Mouse (Mus musculus): ENCODE results near the gene Crip1. TPM values are rescaled to one million over a fixed set of nuclear protein-coding genes. Genes with fewer than 3 reads are reported as not detected.
A peak's percentile ranks its signal among the peaks of the same experiment; 100 is the strongest.

The Crip1 gene
- polyA plus RNA-seq, 1 experiment, result 127 TPM

DNA sequence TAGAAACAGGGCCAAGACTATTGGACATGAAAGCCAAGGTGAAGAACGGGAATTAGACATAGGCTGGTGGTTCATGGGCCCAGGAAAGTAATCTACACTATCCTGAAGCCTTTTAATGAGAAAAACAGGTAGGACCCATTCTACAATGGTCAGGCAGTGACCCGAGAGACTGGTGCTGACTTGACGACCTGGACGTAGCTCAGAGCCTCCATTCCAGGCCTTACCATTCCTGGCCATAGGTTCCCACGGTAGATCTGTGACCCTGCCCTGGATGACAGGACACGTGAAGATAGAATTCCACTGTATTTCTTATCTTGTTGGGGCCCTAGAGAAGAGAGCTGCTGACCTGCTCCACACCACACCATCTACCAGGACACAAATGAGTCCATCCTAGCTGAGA, 7.8 kb upstream of the Crip1 start:
- H3K27ac ChIP-seq (replicated peaks; ENCODE audit: low read depth, low read length), result no peak overlapping the region
- peaks cover 6% of the 10 kb centered on the region; the same call in 1 of the 2 replicates for H3K4me1 ChIP-seq (ENCODE audit: control insufficient read depth, insufficient read depth, insufficient read length, low read length)
- H3K4me3 ChIP-seq (ENCODE audit: insufficient read depth, low read depth, low read length), result no peak overlapping the region

DNA sequence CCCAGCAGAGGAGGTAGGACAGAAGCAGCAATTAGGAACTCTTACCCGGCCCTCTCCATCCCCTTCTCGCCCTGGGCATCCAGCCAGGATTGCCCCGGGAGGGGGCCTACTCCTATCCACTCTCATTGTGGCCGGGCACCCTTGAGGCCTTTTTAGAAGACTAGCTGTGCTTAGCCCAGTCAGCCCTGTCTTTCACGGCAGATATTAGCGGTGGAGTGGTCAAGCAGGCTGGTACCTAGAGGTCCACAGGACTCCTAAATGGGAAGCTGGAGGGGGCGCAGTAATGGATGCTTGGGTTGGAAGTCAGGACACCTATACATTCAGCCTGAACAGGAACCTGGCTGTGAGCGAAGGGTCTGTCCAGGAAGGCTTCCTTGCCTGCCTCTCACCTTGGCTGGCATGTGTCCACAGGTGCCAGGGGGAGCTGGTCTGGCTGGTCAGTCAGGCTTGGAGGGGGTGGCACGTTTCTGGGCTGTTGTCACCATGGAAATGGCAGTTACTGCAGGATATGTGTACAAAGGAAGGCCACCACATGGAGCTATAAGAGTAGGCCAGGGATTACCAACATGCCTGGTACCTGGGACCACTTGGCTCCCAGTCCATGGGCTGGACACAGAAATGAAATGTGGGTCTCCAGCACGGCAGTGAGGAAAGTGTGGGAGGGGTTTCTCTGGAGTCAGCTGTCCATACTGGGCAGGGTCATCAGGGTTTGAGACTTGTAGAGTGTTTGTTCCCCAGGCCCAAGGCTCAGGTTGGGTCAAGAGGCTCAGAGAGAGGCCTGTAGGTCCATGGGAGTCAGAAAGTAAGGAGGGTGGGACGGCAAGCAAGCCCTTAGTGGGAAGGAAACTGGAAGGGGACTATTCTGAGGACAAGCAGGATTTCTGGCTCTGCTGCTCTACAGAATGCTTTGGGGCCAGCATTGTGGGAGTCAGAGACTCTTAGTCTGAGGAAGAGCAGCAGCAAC, 6.9 kb upstream of the Crip1 start:
- Histone ChIP-seq H3K4me3 (ENCODE audit: insufficient read depth, low read depth, low read length) (peak overlapping the region; percentile 85), H3K4me1 (ENCODE audit: control insufficient read depth, insufficient read depth, insufficient read length, low read length) (peaks cover 7% of the 10 kb centered on the region; the same call in 1 of the 2 replicates), H3K27ac (replicated peaks; ENCODE audit: low read depth, low read length) (no peak overlapping the region)

- peak within 1 kb of the TSS; percentile 95 for H3K4me3 ChIP-seq (ENCODE audit: insufficient read depth, low read depth, low read length)
- H3K4me1 ChIP-seq (ENCODE audit: control insufficient read depth, insufficient read depth, insufficient read length, low read length), result peaks cover 12% of the 10 kb centered on the region; the same call in 1 of the 2 replicates
- peak within 1 kb of the TSS; percentile 95 for H3K27ac ChIP-seq (replicated peaks; ENCODE audit: low read depth, low read length)
Measured at GRCm38 (mm10) chr12:113139908-113140615, 6.1 kb upstream of the Crip1 start, which contains the start of gene Crip2. Crip2 (plus strand) TSS chr12:113140236.

DNA sequence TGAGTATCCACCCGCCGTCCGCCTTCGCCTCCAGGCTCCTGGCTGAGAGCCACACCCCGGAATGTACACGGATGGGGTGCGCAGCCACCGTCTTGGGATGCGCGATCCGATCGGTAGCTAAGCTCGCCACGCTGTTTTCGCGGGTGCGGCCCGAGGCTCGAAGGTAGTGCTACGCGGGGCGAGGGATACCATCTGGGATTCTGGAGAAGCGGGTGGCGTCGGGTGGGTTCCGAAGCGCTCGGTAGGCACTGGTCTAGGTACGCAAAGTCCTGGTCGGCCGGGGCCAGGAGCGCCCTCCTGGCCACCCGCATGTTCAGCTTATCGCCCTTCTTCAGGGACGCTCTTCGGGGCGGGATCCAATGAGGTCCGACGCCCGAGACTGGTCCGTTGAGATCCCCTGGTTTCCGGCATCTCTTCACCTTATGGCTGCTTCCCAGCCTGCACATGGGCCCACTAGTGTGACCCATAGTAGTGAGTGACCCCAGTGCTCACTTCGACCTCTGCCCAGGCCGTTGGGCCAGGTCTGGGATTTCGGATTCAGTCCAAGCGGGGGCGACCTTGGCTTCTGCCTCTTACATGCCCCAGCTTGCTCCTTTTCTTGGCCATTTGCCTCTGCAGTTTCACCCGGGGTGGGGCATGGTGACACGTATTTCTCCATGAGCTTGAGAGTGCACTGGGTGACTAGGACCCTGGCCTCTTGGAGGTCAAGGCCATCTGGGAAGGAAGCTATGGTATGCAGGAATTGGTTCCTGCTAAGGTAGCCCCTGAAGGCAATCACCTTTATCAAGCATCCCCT, 5.3 kb upstream of the Crip1 start:
- H3K27ac ChIP-seq (replicated peaks; ENCODE audit: low read depth, low read length), result peak overlapping the region; percentile 95
- peaks cover 12% of the 10 kb centered on the region; the same call in 1 of the 2 replicates for H3K4me1 ChIP-seq (ENCODE audit: control insufficient read depth, insufficient read depth, insufficient read length, low read length)
- peak overlapping the region; percentile 95 for H3K4me3 ChIP-seq (ENCODE audit: insufficient read depth, low read depth, low read length)

DNA sequence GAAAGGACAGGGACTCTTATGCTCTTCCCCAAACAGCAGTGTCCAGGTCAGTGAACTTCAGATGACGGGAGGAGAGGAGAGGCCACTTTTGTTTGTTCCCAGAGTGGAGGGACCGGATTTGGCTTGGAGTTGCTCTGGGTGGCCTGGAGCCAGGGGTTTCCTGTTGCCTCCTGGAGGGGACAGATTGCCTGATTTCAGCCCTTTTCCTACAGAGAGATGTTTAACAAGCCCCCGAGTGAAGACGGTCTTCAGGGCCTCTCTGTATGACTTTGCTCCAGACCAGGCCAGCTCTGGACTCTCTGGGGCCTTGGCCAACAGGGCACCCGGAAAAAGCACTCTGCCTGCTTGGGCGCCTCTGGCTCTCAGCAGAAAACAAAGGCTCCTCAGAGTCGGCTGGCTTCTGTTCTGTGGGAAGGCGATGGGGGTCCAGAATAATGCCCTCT, 4.6 kb upstream of the Crip1 start:
- Histone ChIP-seq H3K4me3 (ENCODE audit: insufficient read depth, low read depth, low read length) (peak overlapping the region; percentile 95), H3K4me1 (ENCODE audit: control insufficient read depth, insufficient read depth, insufficient read length, low read length) (peaks cover 12% of the 10 kb centered on the region; the same call in 1 of the 2 replicates), H3K27ac (replicated peaks; ENCODE audit: low read depth, low read length) (peak overlapping the region; percentile 95)

DNA sequence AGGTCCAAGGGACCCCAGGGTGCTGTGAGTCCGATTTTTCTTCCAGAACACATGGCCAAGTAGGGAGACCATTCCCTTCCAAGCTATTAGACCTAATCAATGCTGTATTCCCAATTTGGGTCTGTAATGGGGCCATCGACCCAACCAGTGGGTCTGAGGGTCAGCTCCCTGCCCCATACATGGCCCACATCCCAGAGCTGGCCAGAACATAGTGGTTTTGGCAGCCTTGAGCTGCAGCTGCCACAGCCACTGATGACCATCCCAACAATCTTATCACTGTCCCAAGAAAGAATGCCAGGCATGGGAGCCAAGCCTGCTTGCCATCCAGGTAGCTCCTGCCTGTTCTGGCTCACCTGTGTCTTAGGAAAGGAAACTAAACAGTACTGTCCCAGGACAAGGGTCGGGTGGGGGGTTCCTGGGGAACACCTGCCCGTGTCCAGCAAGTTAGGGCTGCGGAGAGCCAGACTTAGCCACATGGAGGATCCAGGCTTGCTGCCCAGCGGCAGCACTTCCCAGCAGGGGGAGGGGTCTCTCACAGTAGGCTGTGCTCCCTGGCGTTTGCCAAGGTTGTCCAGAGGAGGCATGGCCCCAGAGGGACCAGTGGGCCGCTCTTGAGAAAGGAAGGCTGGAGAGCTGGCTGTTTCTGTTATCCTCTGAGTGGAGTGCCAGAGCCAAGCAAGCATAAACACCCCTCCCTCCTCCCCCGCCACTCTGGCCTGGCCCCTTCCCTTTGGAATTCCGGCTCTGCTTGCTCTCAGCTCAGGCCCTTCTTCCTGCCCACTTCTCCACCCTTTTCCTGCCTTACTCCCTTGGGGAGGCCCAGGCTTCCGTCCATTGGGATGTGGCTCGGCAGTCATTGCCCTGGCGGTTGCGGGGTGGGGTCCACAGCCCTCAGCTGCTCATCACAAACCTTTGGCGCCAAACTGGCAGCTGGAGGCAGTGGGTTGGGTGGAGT, 3.8 kb upstream of the Crip1 start:
- Histone ChIP-seq H3K4me3 (ENCODE audit: insufficient read depth, low read depth, low read length) (peak overlapping the region; percentile 95), H3K4me1 (ENCODE audit: control insufficient read depth, insufficient read depth, insufficient read length, low read length) (peaks cover 13% of the 10 kb centered on the region; the same call in 1 of the 2 replicates), H3K27ac (replicated peaks; ENCODE audit: low read depth, low read length) (peak overlapping the region; percentile 95)

DNA sequence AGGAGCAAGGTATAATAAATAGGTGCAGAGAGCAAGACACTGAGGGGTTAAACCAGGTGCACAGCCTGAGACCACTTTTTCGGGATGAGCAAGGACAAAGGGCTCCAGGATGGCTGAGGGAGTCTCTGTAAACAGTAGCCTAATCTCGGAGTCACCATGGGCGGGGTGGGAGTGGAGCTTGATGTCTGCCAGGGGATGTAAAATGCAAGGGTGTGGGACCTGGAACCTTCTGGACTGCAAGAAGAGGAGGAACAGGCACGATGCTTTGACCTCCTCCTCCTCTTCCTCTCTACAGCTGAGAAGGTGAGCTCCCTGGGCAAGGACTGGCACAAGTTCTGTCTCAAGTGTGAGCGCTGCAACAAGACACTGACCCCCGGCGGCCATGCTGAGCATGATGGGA, 3.0 kb upstream of the Crip1 start:
- peak overlapping the region; percentile 88 for H3K27ac ChIP-seq (replicated peaks; ENCODE audit: low read depth, low read length)

GRCm38 (mm10) chr12:113144001-113144756, 1.9 kb upstream of the Crip1 start:
- peak overlapping the region; percentile 88 for H3K27ac ChIP-seq (replicated peaks; ENCODE audit: low read depth, low read length)
- H3K4me3 ChIP-seq (ENCODE audit: insufficient read depth, low read depth, low read length), result no peak overlapping the region
- peaks cover 17% of the 10 kb centered on the region for H3K4me1 ChIP-seq (ENCODE audit: control insufficient read depth, insufficient read depth, insufficient read length, low read length)

More for the DNA sequence above, 3.0 kb upstream of the Crip1 start:
- Histone ChIP-seq H3K4me3 (ENCODE audit: insufficient read depth, low read depth, low read length) (peak overlapping the region; percentile 57), H3K4me1 (ENCODE audit: control insufficient read depth, insufficient read depth, insufficient read length, low read length) (peaks cover 14% of the 10 kb centered on the region; the same call in 1 of the 2 replicates)

DNA sequence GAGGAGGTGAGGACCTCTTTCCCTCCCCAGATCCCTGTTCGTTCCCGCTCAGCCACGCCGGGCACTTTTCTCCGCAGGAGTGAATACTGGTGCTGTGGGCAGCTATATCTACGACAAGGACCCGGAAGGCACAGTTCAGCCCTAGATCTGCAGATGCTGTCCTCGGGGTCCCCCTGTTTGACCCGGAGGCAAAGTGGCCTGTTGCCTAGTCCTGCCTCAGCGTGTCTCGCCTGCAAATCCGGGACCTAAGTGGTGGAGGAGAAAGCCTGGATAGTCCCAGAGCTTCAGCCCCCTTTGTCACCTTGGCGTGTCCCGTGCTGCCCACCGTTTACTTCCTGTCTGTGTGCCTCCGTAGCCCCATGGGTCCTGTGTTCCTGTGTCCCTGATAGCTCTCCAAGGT, 1.2 kb upstream of the Crip1 start:
- peaks cover 17% of the 10 kb centered on the region for H3K4me1 ChIP-seq (ENCODE audit: control insufficient read depth, insufficient read depth, insufficient read length, low read length)
- no peak overlapping the region for H3K27ac ChIP-seq (replicated peaks; ENCODE audit: low read depth, low read length)
- no peak overlapping the region for H3K4me3 ChIP-seq (ENCODE audit: insufficient read depth, low read depth, low read length)

DNA sequence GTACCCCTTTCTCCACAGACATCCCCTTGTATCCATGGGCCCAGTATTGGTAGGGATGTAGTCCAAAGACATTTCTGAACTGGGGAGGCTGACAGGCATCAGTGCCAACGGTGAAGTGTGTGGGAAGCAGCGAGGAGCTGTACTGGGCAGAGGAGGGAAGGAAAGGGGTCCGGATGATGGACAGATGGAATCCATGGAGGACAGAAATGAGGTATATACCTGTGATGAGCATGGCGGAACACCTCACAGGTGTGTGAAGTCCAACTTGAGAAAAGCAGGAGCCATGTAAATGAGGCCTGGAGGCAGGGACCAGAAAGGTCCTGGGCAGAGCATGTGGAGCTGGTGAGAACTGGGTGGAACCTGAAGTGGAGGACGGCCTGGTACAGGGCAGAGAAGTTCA, 525 bp upstream of the Crip1 start:
- H3K27ac ChIP-seq (replicated peaks; ENCODE audit: low read depth, low read length), result no peak overlapping the region
- H3K4me1 ChIP-seq (ENCODE audit: control insufficient read depth, insufficient read depth, insufficient read length, low read length), result peaks cover 17% of the 10 kb centered on the region
- no peak overlapping the region for H3K4me3 ChIP-seq (ENCODE audit: insufficient read depth, low read depth, low read length)

- peak overlapping the region; percentile 68; the same call in 1 of the 2 replicates for H3K27ac ChIP-seq (replicated peaks; ENCODE audit: low read depth, low read length)
- peaks cover 17% of the 10 kb centered on the region for H3K4me1 ChIP-seq (ENCODE audit: control insufficient read depth, insufficient read depth, insufficient read length, low read length)
- no peak overlapping the region for H3K4me3 ChIP-seq (ENCODE audit: insufficient read depth, low read depth, low read length)
Measured at GRCm38 (mm10) chr12:113147481-113147880, 1.4 kb downstream of the Crip1 start.

- Histone ChIP-seq H3K27ac (replicated peaks; ENCODE audit: low read depth, low read length) (no peak overlapping the region), H3K4me3 (ENCODE audit: insufficient read depth, low read depth, low read length) (no peak overlapping the region), H3K4me1 (ENCODE audit: control insufficient read depth, insufficient read depth, insufficient read length, low read length) (peaks cover 14% of the 10 kb centered on the region)
Measured at GRCm38 (mm10) chr12:113148381-113149035, 2.4 kb downstream of the Crip1 start.

DNA sequence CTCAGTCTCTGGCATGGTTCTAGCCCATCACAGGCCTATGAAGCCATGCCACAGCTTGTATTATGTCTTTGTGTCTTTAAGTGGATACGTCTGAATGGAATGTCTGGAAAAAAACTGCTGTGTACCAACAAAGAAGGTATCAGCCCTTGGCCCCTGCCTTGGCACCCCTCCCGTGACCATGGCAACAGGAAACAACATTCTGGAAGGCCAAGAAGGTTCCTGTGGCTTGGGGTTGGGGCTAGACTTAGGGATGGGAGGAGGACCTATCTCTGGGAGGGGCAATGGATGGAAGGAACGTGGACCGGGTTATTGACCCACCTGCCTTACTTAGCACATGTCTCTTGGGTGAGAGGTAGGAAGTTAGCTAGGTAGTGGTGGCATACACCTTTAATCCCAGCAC, 3.2 kb downstream of the Crip1 start:
- H3K4me1 ChIP-seq (ENCODE audit: control insufficient read depth, insufficient read depth, insufficient read length, low read length), result peaks cover 11% of the 10 kb centered on the region
- no peak overlapping the region for H3K27ac ChIP-seq (replicated peaks; ENCODE audit: low read depth, low read length)

More for the DNA sequence above, 3.2 kb downstream of the Crip1 start:
- H3K4me3 ChIP-seq (ENCODE audit: insufficient read depth, low read depth, low read length), result no peak overlapping the region
